Mouse (Mus musculus) heart, adult 9 months (tissue): ENCODE measurements at regions not wholly inside any gene's neighbourhood (a gene's known extent, or its start where the extent isn't known, plus 50 kb on each side); places are given as distances from the start of the nearest gene placed in this dataset.

Source experiments
- DNase-seq, 2 experiments: peaks; one replicate each; pipeline ENCODE4 v3.0.0; 2022; ENCODE audit warnings: low spot score in 2 of 2

- no peak for DNase-seq
Measured at GRCm38 (mm10) chr11:63481676-63482310, 353.0 kb downstream of the Pmp22 start.

GRCm38 (mm10) chr11:63482593-63482992, 353.8 kb downstream of the Pmp22 start:
- DNase-seq: no peak

- DNase-seq: no peak
Measured at GRCm38 (mm10) chr11:63487203-63487602, 358.4 kb downstream of the Pmp22 start.

- peak; percentile 23 to 50 for DNase-seq
Measured at GRCm38 (mm10) chr11:63502181-63502580, 373.4 kb downstream of the Pmp22 start.

- DNase-seq: no peak
Measured at GRCm38 (mm10) chr11:63507387-63507786, 378.6 kb downstream of the Pmp22 start.

GRCm38 (mm10) chr11:63508727-63509126, 379.9 kb downstream of the Pmp22 start:
- no peak for DNase-seq

GRCm38 (mm10) chr11:63510611-63511010, 381.8 kb downstream of the Pmp22 start:
- no peak for DNase-seq

GRCm38 (mm10) chr11:63514615-63515014, 385.8 kb downstream of the Pmp22 start:
- DNase-seq: no peak

- peak; percentile 8 to 9 for DNase-seq
Measured at GRCm38 (mm10) chr11:63518847-63519246, 390.1 kb downstream of the Pmp22 start.

GRCm38 (mm10) chr11:63524254-63524653, 395.5 kb downstream of the Pmp22 start:
- DNase-seq: no peak

GRCm38 (mm10) chr11:63525431-63525830, 396.6 kb downstream of the Pmp22 start:
- no peak for DNase-seq

- no peak for DNase-seq
Measured at GRCm38 (mm10) chr11:63525956-63526355, 396.1 kb downstream of the Hs3st3b1 start.

- DNase-seq: no peak
Measured at GRCm38 (mm10) chr11:63532752-63533151, 389.3 kb downstream of the Hs3st3b1 start.

- no peak for DNase-seq
Measured at GRCm38 (mm10) chr11:63533555-63534200, 388.4 kb downstream of the Hs3st3b1 start.

GRCm38 (mm10) chr11:63537693-63538092, 384.4 kb downstream of the Hs3st3b1 start:
- no peak for DNase-seq

GRCm38 (mm10) chr11:63543971-63544696, 378.0 kb downstream of the Hs3st3b1 start:
- DNase-seq: no peak

- DNase-seq: no peak
Measured at GRCm38 (mm10) chr11:63545516-63545915, 376.6 kb downstream of the Hs3st3b1 start.

- no peak for DNase-seq
Measured at GRCm38 (mm10) chr11:63560466-63560865, 361.6 kb downstream of the Hs3st3b1 start.

- DNase-seq: no peak
Measured at GRCm38 (mm10) chr11:63562696-63563095, 359.4 kb downstream of the Hs3st3b1 start.

- no peak for DNase-seq
Measured at GRCm38 (mm10) chr11:63565471-63566232, 356.4 kb downstream of the Hs3st3b1 start.

GRCm38 (mm10) chr11:63569785-63570479, 352.2 kb downstream of the Hs3st3b1 start:
- DNase-seq: peak in 1 of 2 experiments; percentile 4
